Mouse (Mus musculus) neutrophil, adult 65 days (primary cell): Measurements from ENCODE around the gene Slfnl1. TPM values are rescaled to one million over a fixed set of nuclear protein-coding genes. Genes with fewer than 3 reads are reported as not detected.

Experiments
- total RNA-seq: library from RNA; stranded (reverse); gene quantifications from 2 replicates; pipeline ENCODE4 v1.2.4, GENCODE M21; 2023

Gene Slfnl1
- total RNA-seq: not detected in 2 replicates

GRCm38 (mm10) chr4:120531986-120532385 is at the start of gene Slfnl1:
TSS of gene Slfnl1 (plus strand) at chr4:120532231.

GRCm38 (mm10) chr4:120569486-120570437 is 37.7 kb downstream of the Slfnl1 start, which contains the start of gene Ctps:
TSS of gene Ctps (minus strand) at chr4:120570276.

Other genes starting within 250 kb of the Slfnl1 start
- 0.28 and 0.34 TPM in 2 replicates for gene Foxo6, start 244.9 kb upstream of the Slfnl1 start, total RNA-seq
- 17.5 and 25.4 TPM in 2 replicates for gene Scmh1, start 127.0 kb upstream of the Slfnl1 start, total RNA-seq
- gene Ctps, start 38.0 kb downstream of the Slfnl1 start, total RNA-seq: 5.9 and 6.4 TPM in 2 replicates
- 1.8 and 1.9 TPM in 2 replicates for gene Gm8439, start 56.5 kb downstream of the Slfnl1 start, total RNA-seq
- 1.1 and 1.4 TPM in 2 replicates for gene Cited4, start 134.3 kb downstream of the Slfnl1 start, total RNA-seq
- gene Kcnq4, start 216.4 kb downstream of the Slfnl1 start, total RNA-seq: not detected in 2 replicates